Mouse (Mus musculus) heart, adult 2 months (tissue): ENCODE measurements around the gene Prmt7. TPM values are rescaled to one million over a fixed set of nuclear protein-coding genes. Genes with fewer than 3 reads are reported as not detected.

Experiments used
- DNase-seq, 2 experiments: peaks; one replicate each; pipeline ENCODE4 v3.0.0; 2021
- H3K27ac ChIP-seq: fragments of 200-600 bp; 2 replicates; pipeline ENCODE4 v1.8.1; 2022
- H3K27me3 ChIP-seq: fragments of 200-500 bp; 2 replicates; pipeline ENCODE4 v1.6.1; 2012; ENCODE audit warnings: mild to moderate bottlenecking, low read length, inconsistent platforms, mixed read lengths; ENCODE audit not compliant: control insufficient read depth, insufficient read depth
- H3K36me3 ChIP-seq: fragments of 200-500 bp; 2 replicates; pipeline ENCODE4 v1.6.1; 2012; ENCODE audit warnings: low read length, inconsistent platforms; ENCODE audit not compliant: control insufficient read depth, insufficient read depth
- H3K4me1 ChIP-seq: fragments of 200-500 bp; 2 replicates; pipeline ENCODE4 v1.6.1; 2011; ENCODE audit warnings: low read length; ENCODE audit not compliant: control insufficient read depth, insufficient read depth
- H3K4me3 ChIP-seq: fragments of 200-600 bp; 2 replicates; pipeline ENCODE4 v1.8.1; 2022
- H3K79me2 ChIP-seq: fragments of 200-500 bp; replicated peaks from 2 replicates; pipeline ENCODE4 v1.6.1; 2012; ENCODE audit warnings: mild to moderate bottlenecking, inconsistent platforms, low read length, moderate library complexity, mixed read lengths; ENCODE audit not compliant: control insufficient read depth, insufficient read depth
- H3K9ac ChIP-seq: fragments of 200-500 bp; 2 replicates; pipeline ENCODE4 v1.6.1; 2012; ENCODE audit warnings: low read depth, mild to moderate bottlenecking, control low read depth, inconsistent platforms, low read length, mixed read lengths
- CTCF ChIP-seq: fragments of 200-600 bp; IDR thresholded peaks from 2 replicates; pipeline ENCODE4 v1.8.1; 2022; ENCODE audit warnings: antibody characterized with exemption, mild to moderate bottlenecking, moderate library complexity
- EP300 ChIP-seq: fragments of 200-500 bp; IDR thresholded peaks from 2 replicates; pipeline ENCODE4 v1.6.1; 2011; ENCODE audit warnings: low read depth, low read length, control low read depth; ENCODE audit not compliant: insufficient read depth
- POLR2A ChIP-seq: fragments of 200-500 bp; IDR thresholded peaks from 2 replicates; pipeline ENCODE4 v1.6.1; 2011; ENCODE audit warnings: mild to moderate bottlenecking, low read depth, low read length, control low read depth; ENCODE audit not compliant: insufficient read depth
- WGBS: fragments of 180-500 bp; shearing (Covaris S2); methylation state at CpG from one replicate; pipeline ENCODE4 v1.1.7; 2018; 5-methylcytosine and 5-hydroxymethylcytosine counted together
- intact Hi-C: fragments of 180-260 bp; cut with DNase I; formaldehyde crosslinking; loops from one replicate; pipeline ENCODE4 v1.15.1; 2025
- polyA plus RNA-seq: library from polyadenylated mRNA; depleted of rRNA; stranded (reverse); fragments of >200 nt; gene quantifications from 2 replicates; pipeline ENCODE4 v1.2.3, GENCODE M21; 2012; rRNA removed
- total RNA-seq, 2 experiments: library from RNA; stranded (reverse); gene quantifications; 2 replicates each; pipeline ENCODE4 v1.2.3; 2021

The Prmt7 gene
- total and polyA plus RNA-seq, 3 experiments = 21.7 to 26.3 (median 22.9) TPM

DNA sequence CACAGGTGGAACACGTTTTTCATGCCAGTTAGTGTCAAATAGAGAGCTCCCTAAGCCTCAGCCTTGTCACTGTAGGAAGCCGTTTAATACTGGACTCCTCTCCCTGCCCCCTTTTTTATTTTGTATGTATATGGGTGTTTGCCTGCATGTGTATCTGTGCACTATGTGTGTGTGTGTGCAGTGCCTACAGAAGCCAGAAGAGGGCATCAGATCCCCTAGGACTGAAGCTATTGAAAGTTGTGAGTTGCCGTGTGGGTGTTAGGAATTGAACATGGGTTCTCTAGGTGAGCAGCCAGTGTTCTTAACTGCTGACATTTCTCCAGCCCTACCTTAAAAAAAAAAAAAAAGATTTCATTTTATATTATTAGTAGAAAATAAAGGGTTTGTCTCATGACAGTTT is 89.0 kb downstream of the Prmt7 start:
- no peaks in the 10 kb centered on the region for H3K27me3 ChIP-seq
- peaks cover 3% of the 10 kb centered on the region; the same call in 1 of the 2 replicates for H3K4me1 ChIP-seq
- intact Hi-C loops = no loop called here
- no peak for DNase-seq
- TF ChIP-seq CTCF = peak; percentile 36
- TF ChIP-seq EP300 = no peak
- H3K36me3 ChIP-seq = no peaks in the 10 kb centered on the region
- H3K9ac ChIP-seq = no peak overlapping the region
- no peak overlapping the region for H3K27ac ChIP-seq
- H3K79me2 ChIP-seq = no peaks in the 10 kb centered on the region
- 93% methylated on average over 3 of the region's 3 CpGs for WGBS
- no peak overlapping the region for H3K4me3 ChIP-seq

DNA sequence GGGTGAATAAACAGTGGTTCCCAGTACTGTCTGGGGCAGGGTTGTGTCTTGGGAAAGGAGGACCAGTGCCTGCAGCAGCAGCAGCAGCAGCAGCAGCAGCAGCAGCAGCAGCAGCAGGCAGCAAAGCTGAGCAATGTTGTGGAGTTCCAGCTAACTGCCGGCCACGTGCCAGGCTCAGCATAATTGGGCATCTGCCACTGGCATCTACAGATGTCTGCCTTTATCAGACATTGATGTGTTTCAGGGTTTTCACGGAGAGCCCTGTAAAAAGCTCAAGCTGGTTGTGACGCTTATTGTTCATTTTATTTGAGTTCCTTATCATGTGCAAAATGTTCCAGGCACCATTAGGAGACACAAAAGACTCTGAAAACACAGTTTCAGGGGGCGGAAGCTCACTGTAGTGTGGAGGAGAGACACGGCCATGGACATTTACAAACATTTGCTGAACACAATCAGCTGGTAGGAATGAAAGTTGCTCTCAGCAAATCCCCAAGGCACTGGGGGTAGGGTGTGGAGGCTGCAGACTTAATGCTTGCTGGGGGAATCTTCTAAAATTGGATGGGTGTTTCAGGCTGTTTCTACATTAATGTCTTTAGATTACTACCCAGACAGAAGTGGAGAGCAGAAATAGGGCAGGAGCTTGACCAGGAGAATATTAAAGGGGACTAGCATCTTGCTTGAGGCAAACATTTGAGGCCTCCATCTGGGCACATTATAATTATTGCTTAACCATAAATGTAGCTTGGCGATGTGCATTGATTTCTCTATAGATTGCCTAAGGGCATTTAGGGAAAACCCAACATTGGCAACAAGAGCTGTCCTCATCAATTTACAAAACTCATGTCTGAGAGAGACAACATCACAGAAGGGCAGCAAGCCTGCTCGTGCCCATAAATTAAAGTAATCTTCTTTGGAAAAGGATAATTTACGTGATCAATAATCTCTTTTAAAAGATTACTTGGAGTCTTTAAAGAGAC is 90.3 kb downstream of the Prmt7 start:
- Histone ChIP-seq H3K9ac (no peak overlapping the region), H3K27ac (no peak overlapping the region), H3K36me3 (peaks cover 4% of the 10 kb centered on the region), H3K4me3 (no peak overlapping the region), H3K4me1 (peaks cover 6% of the 10 kb centered on the region), H3K79me2 (no peaks in the 10 kb centered on the region), H3K27me3 (no peaks in the 10 kb centered on the region)
- no peak for TF ChIP-seq POLR2A
- no peak for TF ChIP-seq CTCF
- intact Hi-C loops = no loop called here
- no peak for DNase-seq
- WGBS = 55% methylated on average over 9 of the region's 9 CpGs

Other genes starting within 250 kb of the Prmt7 start
- gene Slc12a4, start 244.8 kb upstream of the Prmt7 start, total RNA-seq = 10 to 100 TPM; 35.0 to 38.1 TPM
- gene Slc12a4, start 244.8 kb upstream of the Prmt7 start, polyA plus RNA-seq = 54.6 and 73.4 TPM in 2 replicates
- gene Dpep3, start 231.5 kb upstream of the Prmt7 start, total RNA-seq = not detected
- gene Dpep3, start 231.5 kb upstream of the Prmt7 start, polyA plus RNA-seq = 0.23 and 0.26 TPM in 2 replicates
- 1 to 10 TPM; 9.1 to 9.4 TPM for gene Dus2, start 219.6 kb upstream of the Prmt7 start, total RNA-seq
- gene Dus2, start 219.6 kb upstream of the Prmt7 start, polyA plus RNA-seq = 7.8 and 11.9 TPM in 2 replicates
- not detected for gene Dpep2nb, start 205.0 kb upstream of the Prmt7 start, total RNA-seq
- gene Dpep2nb, start 205.0 kb upstream of the Prmt7 start, polyA plus RNA-seq = not detected in 2 replicates
- gene Ddx28, start 199.1 kb upstream of the Prmt7 start, total RNA-seq = 10 to 100 TPM in 1 of 2 experiments, 1 to 10 TPM in 1; 9.2 to 10.0 TPM
- 5.7 and 6.3 TPM in 2 replicates for gene Ddx28, start 199.1 kb upstream of the Prmt7 start, polyA plus RNA-seq
- gene Nfatc3, start 152.1 kb upstream of the Prmt7 start, total RNA-seq = 10 to 100 TPM; 18.9 to 19.2 TPM
- 12.2 and 21.8 TPM in 2 replicates for gene Nfatc3, start 152.1 kb upstream of the Prmt7 start, polyA plus RNA-seq
- gene Esrp2, start 74.0 kb upstream of the Prmt7 start, total RNA-seq = under 1 TPM; 0.31 to 0.52 TPM
- gene Esrp2, start 74.0 kb upstream of the Prmt7 start, polyA plus RNA-seq = 0.29 and 1.1 TPM in 2 replicates
- 1 to 10 TPM; 6.5 to 8.6 TPM for gene Pla2g15, start 60.5 kb upstream of the Prmt7 start, total RNA-seq
- gene Pla2g15, start 60.5 kb upstream of the Prmt7 start, polyA plus RNA-seq = 8.0 and 8.4 TPM in 2 replicates
- gene Slc7a6, start 42.1 kb upstream of the Prmt7 start, total RNA-seq = 10 to 100 TPM; 10.2 to 10.8 TPM
- gene Slc7a6, start 42.1 kb upstream of the Prmt7 start, polyA plus RNA-seq = 14.7 and 17.4 TPM in 2 replicates
- gene Slc7a6os, start within 50 bp of the Prmt7 start, total RNA-seq = 10 to 100 TPM in 1 of 2 experiments, 1 to 10 TPM in 1; 9.6 to 10.7 TPM
- 7.1 and 8.8 TPM in 2 replicates for gene Slc7a6os, start within 50 bp of the Prmt7 start, polyA plus RNA-seq
- gene Smpd3, start 127.1 kb downstream of the Prmt7 start, total RNA-seq = 1 to 10 TPM; 3.1 TPM
- 2.1 and 2.4 TPM in 2 replicates for gene Smpd3, start 127.1 kb downstream of the Prmt7 start, polyA plus RNA-seq
- gene Zfp90, start 204.4 kb downstream of the Prmt7 start, total RNA-seq = 1 to 10 TPM; 2.7 to 3.8 TPM
- 1.8 and 2.8 TPM in 2 replicates for gene Zfp90, start 204.4 kb downstream of the Prmt7 start, polyA plus RNA-seq